ENCODE assay signal across 26 mouse cellular contexts in genomic region chr8:45019241-45019640, GRCm38 (mm10). TPM values are rescaled to one million over a fixed set of nuclear protein-coding genes. Genes with fewer than 3 reads are reported as not detected.
DNase-seq lines count a peak whose midpoint lies in the region; ATAC-seq and TF ChIP-seq lines count a peak whose summit lies in the region.
"Had no signal": no experiment of that assay in that cellular context is flagged by ENCODE, and none has a peak within 500 bp of the region (broad histone marks: within the 10 kb centered on the region; RNA-seq: fewer than 3 reads in every experiment).

No protein-coding gene starts in this region.

- 79% methylated on average over 5 of the region's 5 CpGs for WGBS in lung, postnatal 0 days
- WGBS in hindbrain, postnatal 0 days: 67% methylated on average over 5 of the region's 5 CpGs
- 77% methylated on average over 5 of the region's 5 CpGs for whole genome bisulfite sequencing in midbrain, embryonic 11.5 days

- H3K4me2 ChIP-seq in lung, postnatal 0 days (replicated peaks; ENCODE audit: low read depth, low read length): no peak overlapping the region
- no peak overlapping the region for H3K4me2 ChIP-seq in hindbrain, postnatal 0 days (ENCODE audit: low read depth, low read length)
- no peak overlapping the region for H3K4me2 ChIP-seq in midbrain, embryonic 11.5 days
- H3K4me2 ChIP-seq: embryonic facial prominence, embryonic 13.5 days; embryonic facial prominence, embryonic 15.5 days; forebrain, embryonic 13.5 days; forebrain, embryonic 15.5 days had no signal

- H3K27me3 ChIP-seq in lung, postnatal 0 days (replicated peaks; ENCODE audit: insufficient read depth, low read length): no peaks in the 10 kb centered on the region
- no peaks in the 10 kb centered on the region for H3K27me3 ChIP-seq in Patski
- H3K27me3 ChIP-seq in hindbrain, postnatal 0 days (ENCODE audit: insufficient read depth, low read length): no peaks in the 10 kb centered on the region
- H3K27me3 ChIP-seq in midbrain, embryonic 11.5 days (ENCODE audit: control insufficient read depth, insufficient read depth, low read length): no peaks in the 10 kb centered on the region
- H3K27me3 ChIP-seq: embryonic facial prominence, embryonic 13.5 days; embryonic facial prominence, embryonic 15.5 days; forebrain, embryonic 13.5 days; forebrain, embryonic 15.5 days had no signal

- no peaks in the 10 kb centered on the region for H3K4me1 ChIP-seq in lung, postnatal 0 days (ENCODE audit: insufficient read depth, low read depth, low read length)
- H3K4me1 ChIP-seq in hindbrain, postnatal 0 days (ENCODE audit: insufficient read depth, low read length): no peaks in the 10 kb centered on the region
- H3K4me1 ChIP-seq in midbrain, embryonic 11.5 days (ENCODE audit: control insufficient read depth, insufficient read depth, low read length): no peaks in the 10 kb centered on the region
- H3K4me1 ChIP-seq: embryonic facial prominence, embryonic 15.5 days; forebrain, embryonic 13.5 days had no signal

- no peak overlapping the region for H3K27ac ChIP-seq in lung, postnatal 0 days (ENCODE audit: low read length)
- no peak overlapping the region for H3K27ac ChIP-seq in hindbrain, postnatal 0 days
- H3K27ac ChIP-seq in midbrain, embryonic 11.5 days (ENCODE audit: low read depth, low read length): no peak overlapping the region
- H3K27ac ChIP-seq: embryonic facial prominence, embryonic 13.5 days; embryonic facial prominence, embryonic 15.5 days; forebrain, embryonic 13.5 days; forebrain, embryonic 15.5 days had no signal

- in situ Hi-C loops in Patski (cut with MboI; ENCODE audit: low pct_unique_long_range_greater_than_20kb): loop anchor here (10.0 kb wide), 1 partner anchor 254 kb away; no protein-coding TSS in a partner anchor

- intact Hi-C loops in heart, postnatal 36 days (cut with DNase I): no loop called here

- TF ChIP-seq EP300 in lung, postnatal 0 days (IDR thresholded peaks at IDR 0.05): no peak

- no peak overlapping the region for H3K4me3 ChIP-seq in lung, postnatal 0 days (ENCODE audit: low read depth, low read length)
- no peak overlapping the region for H3K4me3 ChIP-seq in hindbrain, postnatal 0 days (ENCODE audit: low read length)
- no peak overlapping the region for H3K4me3 ChIP-seq in midbrain, embryonic 11.5 days (ENCODE audit: low read depth, low read length)
- H3K4me3 ChIP-seq: embryonic facial prominence, embryonic 13.5 days; embryonic facial prominence, embryonic 15.5 days; forebrain, embryonic 13.5 days; forebrain, embryonic 15.5 days had no signal

- peaks cover 27% of the 10 kb centered on the region; the same call in 1 of the 2 replicates for H3K36me3 ChIP-seq in lung, postnatal 0 days (ENCODE audit: insufficient read depth, low read length)
- H3K36me3 ChIP-seq in hindbrain, postnatal 0 days (ENCODE audit: insufficient read depth, low read length): peaks cover 23% of the 10 kb centered on the region; the same call in 1 of the 2 replicates
- H3K36me3 ChIP-seq in midbrain, embryonic 11.5 days (ENCODE audit: control insufficient read depth, insufficient read depth, low read length): peaks cover 22% of the 10 kb centered on the region

- CTCF ChIA-PET in Patski (lab: Charles Lee): interaction anchor here (1.0 to 1.6 kb wide), 2 partner anchors 70 to 83 kb away, joined by 3 read pairs; no protein-coding TSS in a partner anchor

- POLR2A ChIA-PET in Patski (lab: Charles Lee): no interaction called here

- no peak overlapping the region for H3K9ac ChIP-seq in lung, postnatal 0 days (replicated peaks; ENCODE audit: low read depth)
- no peak overlapping the region for H3K9ac ChIP-seq in hindbrain, postnatal 0 days (replicated peaks; ENCODE audit: low read length)
- no peak overlapping the region for H3K9ac ChIP-seq in midbrain, embryonic 11.5 days (ENCODE audit: low read length)
- H3K9ac ChIP-seq: embryonic facial prominence, embryonic 13.5 days; embryonic facial prominence, embryonic 15.5 days; forebrain, embryonic 13.5 days; forebrain, embryonic 15.5 days; forebrain, postnatal 0 days had no signal

- no peaks in the 10 kb centered on the region; the same call in 1 of the 2 replicates for H3K9me3 ChIP-seq in lung, postnatal 0 days (ENCODE audit: low read length)
- H3K9me3 ChIP-seq in hindbrain, postnatal 0 days (ENCODE audit: low read length): peaks cover 2% of the 10 kb centered on the region; the same call in 1 of the 2 replicates
- H3K9me3 ChIP-seq in midbrain, embryonic 11.5 days (ENCODE audit: control insufficient read depth, low read length): no peaks in the 10 kb centered on the region
- H3K9me3 ChIP-seq: forebrain, embryonic 15.5 days had no signal

- ATAC-seq in lung, postnatal 0 days: no peak
- ATAC-seq in Patski: peak; percentile 72
- no peak for ATAC-seq in hindbrain, postnatal 0 days
- ATAC-seq in midbrain, embryonic 11.5 days (ENCODE audit: low FRiP score): no peak
- ATAC-seq: forebrain, embryonic 13.5 days; forebrain, embryonic 15.5 days; forebrain, postnatal 0 days had no signal

- no peak for TF ChIP-seq CTCF in lung, postnatal 0 days (IDR thresholded peaks at IDR 0.05)
- TF ChIP-seq CTCF in Patski (IDR thresholded peaks at IDR 0.05): no peak
- TF ChIP-seq CTCF in hindbrain, postnatal 0 days (IDR thresholded peaks at IDR 0.05; ENCODE audit: low read depth): no peak

- peak; percentile 13 for DNase-seq in heart, adult 11 months
- DNase-seq in heart, postnatal 36 days: no peak
- peak; percentile 16 for DNase-seq in lung, postnatal 0 days (ENCODE audit: low spot score)
- no peak for DNase-seq in lung, postnatal 25 days (ENCODE audit: low spot score)
- DNase-seq in Patski (ENCODE audit: low read depth, low spot score): no peak
- DNase-seq in hindbrain, postnatal 0 days (ENCODE audit: low spot score): no peak
- no peak for DNase-seq in midbrain, embryonic 11.5 days (ENCODE audit: low spot score, missing footprints)
- DNase-seq: adrenal gland, adult 2 months; adrenal gland, postnatal 10 days; adrenal gland, postnatal 25 days; cerebellum, adult 11 months; cerebellum, adult 18-20 months; cerebellum, adult 8-10 months; cerebellum, adult 9-11 months; cerebellum, postnatal 14 days; cerebellum, postnatal 36 days; embryo, embryonic 11 days; forebrain, postnatal 0 days had no signal

RNA-seq across cellular contexts. Expression of gene Mtnr1a, which starts 49.7 kb away (rescaled TPM):
- total RNA-seq in heart, postnatal 36 days (2021): not detected
- not detected in 2 replicates for polyA plus RNA-seq in lung, postnatal 0 days (2015; fragmentation: Nextera tagmentation; extraction: Ambion mirVana)
- not detected for polyA plus RNA-seq in Patski (2021)
- 0.16 and 1.7 TPM in 2 replicates for total RNA-seq in hindbrain, postnatal 0 days (2014; rRNA removed)
- 0.15 and 0.26 TPM in 2 replicates for polyA plus RNA-seq in hindbrain, postnatal 0 days (2015; fragmentation: Nextera tagmentation; extraction: Ambion mirVana)
- 0.14 and 0.63 TPM in 2 replicates for polyA plus RNA-seq in midbrain, embryonic 11.5 days (2014; fragmentation: Nextera tagmentation; extraction: Ambion mirVana)
- total RNA-seq: adrenal gland, adult 2 months; adrenal gland, postnatal 25 days; common myeloid progenitor, adult 5-6 weeks; MEL had no signal
- polyA plus RNA-seq: adrenal gland, adult 2 months; C2C12; embryonic facial prominence, embryonic 11.5 days; embryonic facial prominence, embryonic 13.5 days; embryonic facial prominence, embryonic 15.5 days; forebrain, embryonic 15.5 days had no signal

Comparison
In these comparisons a context has a peak if more than half of its experiments do, and no peak if none do; other contexts are left out.
1. DNase-seq: peak in heart, adult 11 months (single experiment) and lung, postnatal 0 days (single experiment); none in heart, postnatal 36 days (0 of 2), lung, postnatal 25 days (single experiment), Patski (single experiment), hindbrain, postnatal 0 days (single experiment) and midbrain, embryonic 11.5 days (single experiment).